Mouse (Mus musculus) forebrain, postnatal 0 days (tissue): ENCODE results near the gene Hspb9. TPM values are rescaled to one million over a fixed set of nuclear protein-coding genes. Genes with fewer than 3 reads are reported as not detected.

Experiments
- ATAC-seq: fragments of 200-750 bp; cut with Nextera tagmentation; 2 replicates; pipeline ENCODE4 v1.8.0; 2017; ENCODE audit warnings: mild to moderate bottlenecking, moderate library complexity
- DNase-seq: peaks from one replicate; pipeline ENCODE4 v3.0.0-alpha.2; 2015
- H3K27ac ChIP-seq: fragments of 300-500 bp; sonication (generic); 2 replicates; pipeline ENCODE4 v1.5.1; 2014; ENCODE audit warnings: low read depth, mild to moderate bottlenecking, antibody characterized with exemption, low read length, moderate library complexity, mixed read lengths
- H3K27me3 ChIP-seq: fragments of 300-500 bp; sonication (generic); 2 replicates; pipeline ENCODE4 v1.6.1; 2014; ENCODE audit warnings: mild to moderate bottlenecking, low read length, mixed read lengths; ENCODE audit not compliant: insufficient read depth
- H3K36me3 ChIP-seq: fragments of 300-500 bp; sonication (generic); 2 replicates; pipeline ENCODE4 v1.6.1; 2014; ENCODE audit warnings: mild to moderate bottlenecking, moderate library complexity; ENCODE audit not compliant: insufficient read depth
- H3K4me1 ChIP-seq: fragments of 300-500 bp; sonication (generic); 2 replicates; pipeline ENCODE4 v1.6.1; 2014; ENCODE audit warnings: antibody characterized with exemption; ENCODE audit not compliant: insufficient read depth
- H3K4me2 ChIP-seq: fragments of 300-500 bp; sonication (generic); 2 replicates; pipeline ENCODE4 v1.6.1; 2014; ENCODE audit warnings: low read depth, mild to moderate bottlenecking, moderate library complexity
- H3K4me3 ChIP-seq: fragments of 300-500 bp; sonication (generic); 2 replicates; pipeline ENCODE4 v1.5.1; 2014; ENCODE audit warnings: low read depth, low read length, mixed read lengths
- H3K9ac ChIP-seq: fragments of 300-500 bp; sonication (generic); 2 replicates; pipeline ENCODE4 v1.6.1; 2014; ENCODE audit warnings: mild to moderate bottlenecking
- H3K9me3 ChIP-seq: fragments of 300-500 bp; sonication (generic); 2 replicates; pipeline ENCODE4 v1.6.1; 2016; ENCODE audit warnings: low read length
- CTCF ChIP-seq: sonication (generic); IDR thresholded peaks from 2 replicates; pipeline ENCODE4 v1.5.1; 2016; ENCODE audit warnings: antibody characterized with exemption, control low read depth, low read depth
- WGBS: fragments of 180-500 bp; shearing (Covaris S2); extraction: QIAGEN DNeasy Blood & Tissue Kit; methylation state at CpG from one replicate; pipeline ENCODE4 v1.1.7; 2014; 5-methylcytosine and 5-hydroxymethylcytosine counted together
- polyA plus RNA-seq: library from polyadenylated mRNA; unstranded; fragments of >200 nt; fragmentation: Nextera tagmentation; extraction: Ambion mirVana; gene quantifications from 2 replicates; pipeline ENCODE4 v1.2.1, GENCODE M21; 2015
- total RNA-seq: library from RNA; depleted of rRNA; stranded (reverse); fragments of >200 nt; gene quantifications from 2 replicates; pipeline ENCODE4 v1.2.3, GENCODE M21; 2014

The Hspb9 gene
- total and polyA plus RNA-seq, 2 experiments from 2014 or later, result 0.22 TPM; not detected in 1

DNA sequence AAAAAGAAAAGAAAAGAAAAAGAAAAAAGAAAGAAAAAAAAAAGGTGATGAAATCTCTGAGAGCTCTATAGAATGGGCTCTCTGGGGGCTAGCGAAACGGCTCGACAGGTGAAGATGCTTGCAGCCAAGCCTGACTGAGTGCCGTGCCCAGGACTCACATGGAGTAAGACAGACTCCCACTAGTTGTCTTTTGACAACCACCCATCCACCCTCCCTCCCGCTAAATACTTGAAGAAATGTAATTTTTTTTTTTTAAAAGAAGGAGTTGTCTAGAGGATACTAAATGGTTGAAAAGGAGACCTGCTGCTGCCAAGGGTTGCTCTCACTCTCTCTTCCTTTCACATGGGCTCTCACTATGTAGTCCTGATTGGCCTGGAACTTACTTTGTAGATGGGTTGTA is 25.1 kb downstream of the Hspb9 start:
- no peak for ATAC-seq
- Histone ChIP-seq H3K27ac (peak overlapping the region; percentile 87), H3K27me3 (no peaks in the 10 kb centered on the region), H3K36me3 (peaks cover 15% of the 10 kb centered on the region), H3K9ac (peak overlapping the region; percentile 64), H3K4me2 (peak overlapping the region; percentile 79), H3K4me3 (peak overlapping the region; percentile 94), H3K9me3 (no peaks in the 10 kb centered on the region), H3K4me1 (peaks cover 10% of the 10 kb centered on the region; the same call in 1 of the 2 replicates)
- TF ChIP-seq CTCF, result no peak
- WGBS, result 7% methylated on average over 5 of the region's 5 CpGs
- no peak for DNase-seq

DNA sequence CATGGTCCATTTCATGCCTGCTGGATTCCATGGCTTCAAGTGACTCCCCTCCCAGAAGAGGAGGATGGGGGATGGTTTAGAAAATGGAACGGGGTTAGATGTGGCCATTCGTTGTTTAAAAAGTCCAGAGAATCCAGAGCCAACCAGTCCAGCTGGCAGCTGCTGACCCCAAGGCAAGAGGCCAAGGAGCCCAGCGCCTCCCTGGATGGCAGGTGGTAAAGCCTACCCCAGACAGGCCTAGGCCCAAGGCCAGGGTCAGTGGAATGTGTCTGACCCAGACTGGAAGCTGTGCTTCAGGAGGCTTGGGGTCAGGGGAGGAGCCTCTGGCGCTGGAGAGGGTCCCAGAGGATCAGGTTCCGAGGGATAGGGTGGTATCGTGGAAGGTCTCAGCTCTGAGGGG is 27.7 kb downstream of the Hspb9 start:
- H3K27ac ChIP-seq, result no peak overlapping the region
- H3K9me3 ChIP-seq, result no peaks in the 10 kb centered on the region
- H3K4me2 ChIP-seq, result no peak overlapping the region
- no peaks in the 10 kb centered on the region for H3K27me3 ChIP-seq
- no peak for DNase-seq
- H3K4me3 ChIP-seq, result no peak overlapping the region
- H3K36me3 ChIP-seq, result peaks cover 20% of the 10 kb centered on the region
- H3K9ac ChIP-seq, result no peak overlapping the region
- no peak for ATAC-seq
- TF ChIP-seq CTCF, result no peak
- WGBS, result 77% methylated on average over 6 of the region's 6 CpGs
- H3K4me1 ChIP-seq, result peaks cover 10% of the 10 kb centered on the region; the same call in 1 of the 2 replicates

DNA sequence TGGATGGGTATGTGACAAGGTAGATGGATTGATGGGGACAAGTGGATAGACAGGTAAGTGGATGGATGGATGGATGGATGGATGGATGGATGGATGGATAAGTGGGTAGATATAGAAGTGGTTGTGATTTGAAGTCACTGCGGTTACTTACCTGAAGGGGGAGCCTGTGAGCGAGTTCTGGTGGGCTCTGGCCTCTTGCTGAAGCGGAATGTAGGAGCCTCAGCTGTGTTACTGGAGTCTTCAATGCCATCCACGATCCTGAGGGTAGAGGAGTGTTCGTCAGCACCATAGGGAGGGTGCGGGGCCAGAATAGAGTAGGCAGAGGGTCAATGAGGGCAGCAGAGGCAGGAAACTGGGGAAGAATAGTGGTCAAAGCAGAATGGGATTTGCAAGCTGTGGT is 31.4 kb downstream of the Hspb9 start:
- no peaks in the 10 kb centered on the region for H3K9me3 ChIP-seq
- 16% methylated on average over 6 of the region's 6 CpGs for WGBS
- no peaks in the 10 kb centered on the region for H3K4me1 ChIP-seq
- no peak overlapping the region for H3K4me2 ChIP-seq
- peak; percentile 73 for TF ChIP-seq CTCF
- peak; percentile 74 for DNase-seq
- H3K4me3 ChIP-seq, result no peak overlapping the region
- peak; percentile 63; the same call in 1 of the 2 replicates for ATAC-seq
- no peak overlapping the region for H3K9ac ChIP-seq
- no peak overlapping the region; the same call in 1 of the 2 replicates for H3K27ac ChIP-seq
- no peaks in the 10 kb centered on the region for H3K27me3 ChIP-seq
- peaks cover 35% of the 10 kb centered on the region for H3K36me3 ChIP-seq

DNA sequence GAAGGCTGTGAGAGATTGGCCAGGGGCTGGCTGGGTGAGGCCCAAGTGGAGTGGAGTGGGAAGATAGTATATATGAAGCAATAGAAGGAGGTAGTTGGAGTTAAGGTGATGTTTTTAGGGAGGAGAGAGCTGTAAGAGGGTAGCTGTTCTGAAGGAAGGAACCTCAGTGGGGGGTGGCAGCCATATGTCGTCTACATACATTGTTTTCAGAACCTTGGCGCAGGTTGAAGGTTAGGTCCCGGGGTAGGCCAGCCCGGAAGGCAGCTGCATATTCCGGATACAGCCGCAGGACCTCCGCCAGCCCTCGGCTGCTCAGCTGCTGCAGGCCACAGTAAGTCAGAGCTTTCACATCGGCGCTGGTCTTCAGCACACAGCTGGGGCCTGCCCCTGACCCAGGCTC is 32.9 kb downstream of the Hspb9 start:
- Histone ChIP-seq H3K36me3 (peaks cover 32% of the 10 kb centered on the region), H3K4me2 (no peak overlapping the region), H3K27me3 (no peaks in the 10 kb centered on the region), H3K4me1 (no peaks in the 10 kb centered on the region), H3K4me3 (no peak overlapping the region), H3K9me3 (no peaks in the 10 kb centered on the region), H3K27ac (no peak overlapping the region), H3K9ac (no peak overlapping the region)
- WGBS, result 92% methylated on average over 10 of the region's 10 CpGs
- no peak for TF ChIP-seq CTCF
- DNase-seq (no peak), ATAC-seq (no peak)

DNA sequence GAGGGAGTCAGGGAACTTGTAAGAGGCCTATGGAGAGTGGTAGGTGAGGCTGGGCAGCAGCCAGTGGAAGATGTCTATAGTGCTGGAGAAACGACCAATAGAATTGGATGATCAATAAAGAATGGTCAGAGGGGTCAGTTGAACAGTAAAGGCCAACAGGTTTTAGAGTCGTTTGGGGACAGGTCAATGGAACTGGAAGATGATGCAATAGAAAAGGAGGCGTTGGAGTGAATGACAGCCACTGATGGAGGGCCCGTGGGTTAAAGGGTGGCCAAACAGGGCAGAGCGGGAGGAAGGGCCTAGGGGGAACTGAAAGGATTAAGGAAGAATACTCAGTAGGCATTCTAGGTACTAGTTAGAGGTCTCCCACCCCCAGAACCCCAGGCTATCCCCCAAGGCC is 33.5 kb downstream of the Hspb9 start:
- H3K9ac ChIP-seq, result no peak overlapping the region
- no peaks in the 10 kb centered on the region for H3K9me3 ChIP-seq
- H3K27ac ChIP-seq, result no peak overlapping the region
- H3K4me3 ChIP-seq, result no peak overlapping the region
- ATAC-seq (no peak), DNase-seq (no peak)
- no peaks in the 10 kb centered on the region for H3K4me1 ChIP-seq
- H3K4me2 ChIP-seq, result no peak overlapping the region
- H3K36me3 ChIP-seq, result peaks cover 35% of the 10 kb centered on the region
- no peak for TF ChIP-seq CTCF
- H3K27me3 ChIP-seq, result no peaks in the 10 kb centered on the region
- WGBS, result 75% methylated on average over 5 of the region's 5 CpGs

DNA sequence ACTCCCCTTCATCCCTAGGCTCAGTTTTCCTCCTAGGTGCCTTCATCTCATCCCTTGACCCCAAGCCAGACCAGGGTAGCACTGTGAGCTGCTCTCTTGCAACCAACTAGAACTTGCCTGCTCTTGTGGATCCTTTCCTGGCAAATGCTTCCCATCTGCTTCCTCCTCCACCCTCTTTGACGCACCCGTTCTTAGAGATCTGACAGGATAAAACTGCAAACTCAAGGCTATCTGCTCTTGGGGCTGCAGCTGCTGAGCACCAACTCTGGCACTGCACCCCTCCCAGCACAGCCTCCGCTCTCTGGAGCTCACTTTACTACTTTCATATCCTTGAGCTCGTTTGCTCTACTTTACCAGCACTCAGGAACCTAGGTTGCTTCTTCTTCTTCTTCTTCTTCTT is 35.0 kb downstream of the Hspb9 start:
- Histone ChIP-seq H3K9me3 (no peaks in the 10 kb centered on the region), H3K36me3 (peaks cover 37% of the 10 kb centered on the region), H3K4me1 (no peaks in the 10 kb centered on the region), H3K9ac (no peak overlapping the region), H3K27ac (no peak overlapping the region), H3K27me3 (no peaks in the 10 kb centered on the region), H3K4me2 (no peak overlapping the region), H3K4me3 (no peak overlapping the region)
- 83% methylated on average over 4 of the region's 4 CpGs for WGBS
- DNase-seq (no peak), ATAC-seq (no peak)
- no peak for TF ChIP-seq CTCF

DNA sequence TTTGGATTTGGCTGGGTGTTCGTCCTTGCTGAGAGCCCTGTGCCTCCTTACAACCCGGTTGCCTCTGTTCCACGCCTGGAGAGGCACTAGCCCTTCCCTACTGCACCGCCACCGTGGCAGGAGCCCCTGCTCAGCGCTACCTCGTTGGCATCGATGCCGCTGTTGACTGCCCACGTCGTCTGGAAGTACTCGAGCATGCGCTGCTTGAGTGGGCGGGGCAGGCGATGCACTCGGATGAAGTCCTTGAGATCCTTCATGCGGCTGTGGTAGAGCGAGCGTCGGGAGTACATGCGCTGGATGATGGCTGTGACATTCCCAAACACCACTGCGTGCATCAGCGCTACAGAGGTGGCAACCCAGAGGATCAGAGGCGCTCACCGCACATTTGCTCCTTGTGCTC is 35.8 kb downstream of the Hspb9 start:
- Histone ChIP-seq H3K27me3 (no peaks in the 10 kb centered on the region), H3K9me3 (no peaks in the 10 kb centered on the region), H3K4me3 (no peak overlapping the region), H3K27ac (no peak overlapping the region), H3K36me3 (peaks cover 40% of the 10 kb centered on the region), H3K4me1 (no peaks in the 10 kb centered on the region), H3K9ac (no peak overlapping the region), H3K4me2 (no peak overlapping the region)
- no peak for TF ChIP-seq CTCF
- DNase-seq (no peak), ATAC-seq (no peak)
- 53% methylated on average over 25 of the region's 25 CpGs for WGBS

DNA sequence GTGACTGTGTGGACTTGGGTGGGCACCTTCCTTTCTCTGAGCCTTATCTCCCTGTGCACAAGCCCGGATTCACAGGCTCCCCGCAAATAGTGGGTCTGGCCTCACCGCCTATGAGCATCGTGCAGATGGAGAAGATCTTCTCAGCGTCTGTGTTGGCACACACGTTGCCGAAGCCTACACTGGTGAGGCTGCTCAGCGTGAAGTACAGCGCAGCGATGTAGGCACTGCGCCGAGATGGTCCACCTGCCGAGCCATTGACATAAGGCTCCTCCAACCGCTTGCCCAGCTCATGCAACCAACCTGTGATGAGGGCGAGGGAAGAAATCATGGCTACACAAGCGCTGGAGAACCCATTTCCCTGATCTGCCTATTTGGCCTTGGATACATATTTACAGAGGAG is 36.5 kb downstream of the Hspb9 start:
- TF ChIP-seq CTCF, result no peak
- no peak overlapping the region for H3K4me2 ChIP-seq
- no peak overlapping the region for H3K9ac ChIP-seq
- H3K9me3 ChIP-seq, result no peaks in the 10 kb centered on the region
- ATAC-seq (no peak), DNase-seq (no peak)
- H3K27me3 ChIP-seq, result no peaks in the 10 kb centered on the region
- no peak overlapping the region for H3K27ac ChIP-seq
- H3K4me3 ChIP-seq, result no peak overlapping the region
- WGBS, result 87% methylated on average over 16 of the region's 16 CpGs
- H3K4me1 ChIP-seq, result no peaks in the 10 kb centered on the region
- H3K36me3 ChIP-seq, result peaks cover 45% of the 10 kb centered on the region
